Mouse (Mus musculus) layer of hippocampus, adult 18-20 months (tissue): ENCODE data around the gene Bcl7c. TPM values are rescaled to one million over a fixed set of nuclear protein-coding genes. Genes with fewer than 3 reads are reported as not detected.

Experiments
- microRNA-seq, 2 experiments: library from miRNA; unstranded; fragments of <30 nt; microRNA quantifications; one replicate each; pipeline ENCODE4 v1.2.0; 2021
- total RNA-seq, 2 experiments: library from RNA; stranded (reverse); gene quantifications; 2 replicates each; pipeline ENCODE4 v1.2.3; 2021

The Bcl7c gene
- total RNA-seq, 2 experiments from 2014 or later: 34.4 to 34.6 TPM

Small RNA genes within 50 kb of the gene (microRNA-seq; reads per million reads assigned to microRNA genes)
- 0 reads per million in 2 experiments for gene Mir762

Other genes with a start within 250 kb of the Bcl7c start
- gene Prr14, start 249.3 kb downstream of the Bcl7c start, total RNA-seq: 10 to 100 TPM; 27.4 to 30.4 TPM
- 10 to 100 TPM; 55.7 to 58.5 TPM for gene Fbrs, start 229.7 kb downstream of the Bcl7c start, total RNA-seq
- 100 to 1,000 TPM; 103 to 108 TPM for gene Srcap, start 196.9 kb downstream of the Bcl7c start, total RNA-seq
- 1 to 10 TPM; 7.6 to 9.2 TPM for gene Gm42715, start 189.3 kb downstream of the Bcl7c start, total RNA-seq
- 1 to 10 TPM in 1 of 2 experiments, not detected in 1; 1.6 TPM for gene Tmem265, start 147.5 kb downstream of the Bcl7c start, total RNA-seq
- 10 to 100 TPM; 76.7 to 80.5 TPM for gene Phkg2, start 135.6 kb downstream of the Bcl7c start, total RNA-seq
- 10 to 100 TPM in 1 of 2 experiments, 1 to 10 TPM in 1; 9.5 to 10.4 TPM for gene Ccdc189, start 120.3 kb downstream of the Bcl7c start, total RNA-seq
- 10 to 100 TPM; 67.4 to 67.9 TPM for gene Rnf40, start 120.2 kb downstream of the Bcl7c start, total RNA-seq
- 10 to 100 TPM; 20.1 to 21.6 TPM for gene Zfp629, start 93.1 kb downstream of the Bcl7c start, total RNA-seq
- gene Ctf1, start 3.8 kb upstream of the Bcl7c start, total RNA-seq: 1 to 10 TPM; 3.5 to 4.6 TPM
- not detected for gene Ctf2, start 23.2 kb upstream of the Bcl7c start, total RNA-seq
- gene Fbxl19, start 35.6 kb upstream of the Bcl7c start, total RNA-seq: 10 to 100 TPM; 59.2 to 59.7 TPM
- gene Orai3, start 60.9 kb upstream of the Bcl7c start, total RNA-seq: 10 to 100 TPM; 25.9 to 29.3 TPM
- 10 to 100 TPM; 35.4 to 44.6 TPM for gene Setd1a, start 67.7 kb upstream of the Bcl7c start, total RNA-seq
- gene Gm49388, start 76.7 kb upstream of the Bcl7c start, total RNA-seq: 1 to 10 TPM; 4.1 to 5.2 TPM
- 1 to 10 TPM; 6.3 to 7.8 TPM for gene Hsd3b7, start 91.7 kb upstream of the Bcl7c start, total RNA-seq
- 10 to 100 TPM; 65.6 to 68.6 TPM for gene Stx4a, start 115.4 kb upstream of the Bcl7c start, total RNA-seq
- 100 to 1,000 TPM; 335 to 338 TPM for gene Stx1b, start 115.6 kb upstream of the Bcl7c start, total RNA-seq
- gene Zfp646, start 167.3 kb upstream of the Bcl7c start, total RNA-seq: 10 to 100 TPM; 34.6 to 35.9 TPM
- 10 to 100 TPM; 20.9 to 25.7 TPM for gene Zfp668, start 167.9 kb upstream of the Bcl7c start, total RNA-seq
- gene Prss53, start 182.0 kb upstream of the Bcl7c start, total RNA-seq: 1 to 10 TPM; 2.8 to 3.3 TPM
- gene Gm21974, start 186.5 kb upstream of the Bcl7c start, total RNA-seq: not detected
- 10 to 100 TPM; 22.9 to 30.8 TPM for gene Vkorc1, start 186.7 kb upstream of the Bcl7c start, total RNA-seq
- 10 to 100 TPM; 41.4 to 42.4 TPM for gene Bckdk, start 195.1 kb upstream of the Bcl7c start, total RNA-seq
- 10 to 100 TPM; 29.8 to 30.9 TPM for gene Kat8, start 203.6 kb upstream of the Bcl7c start, total RNA-seq
- gene Prss8, start 221.2 kb upstream of the Bcl7c start, total RNA-seq: under 1 TPM; 0.25 to 0.46 TPM
- gene Prss36, start 237.8 kb upstream of the Bcl7c start, total RNA-seq: 10 to 100 TPM; 10.3 to 10.5 TPM